Mouse (Mus musculus): ENCODE results near the gene Stap1. TPM values are rescaled to one million over a fixed set of nuclear protein-coding genes. Genes with fewer than 3 reads are reported as not detected.

Gene Stap1
- total RNA-seq (2014; rRNA removed) = 0.05 TPM in 1 of 2 replicates, not detected in the other
- polyA plus RNA-seq (2015; fragmentation: Nextera tagmentation; extraction: Ambion mirVana) = 0.15 and 0.53 TPM in 2 replicates

DNA sequence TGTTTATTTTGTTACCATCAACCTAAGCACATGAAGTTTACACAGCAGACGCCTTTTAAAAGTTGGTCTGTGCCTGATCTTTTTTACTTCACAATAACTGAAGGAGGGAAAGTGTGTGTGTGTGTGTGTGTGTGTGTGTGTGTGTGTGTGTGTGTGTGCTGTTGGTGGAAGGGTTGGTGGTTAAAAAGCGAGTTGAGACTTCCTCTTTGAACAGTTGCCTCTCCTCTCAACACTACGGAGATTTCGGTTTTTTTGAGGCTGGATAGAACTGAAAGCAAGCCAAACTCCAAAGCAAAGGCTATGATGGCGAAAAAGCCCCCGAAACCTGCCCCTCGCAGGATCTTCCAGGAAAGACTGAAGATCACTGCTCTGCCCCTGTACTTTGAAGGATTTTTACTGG lies at the start of gene Stap1:
TSS of gene Stap1 (plus strand) at position 209 of the 400 bp plus-strand sequence.
- no peaks in the 10 kb centered on the region for H3K36me3 ChIP-seq (ENCODE audit: insufficient read depth)
- H3K27me3 ChIP-seq (ENCODE audit: insufficient read depth, low read length) = no peaks in the 10 kb centered on the region
- no peak within 1 kb of the TSS for H3K4me3 ChIP-seq (ENCODE audit: low read depth, low read length)
- H3K4me1 ChIP-seq (ENCODE audit: insufficient read depth) = no peaks in the 10 kb centered on the region
- whole genome bisulfite sequencing = 80% methylated on average over 7 of the region's 7 CpGs
- no peak within 1 kb of the TSS for H3K27ac ChIP-seq (ENCODE audit: low read depth, low read length)
- ATAC-seq = no peak
- H3K9ac ChIP-seq = no peak within 1 kb of the TSS
- DNase-seq = no peak
- no peak for TF ChIP-seq CTCF (IDR thresholded peaks at IDR 0.05; ENCODE audit: low read depth)
- H3K9me3 ChIP-seq (ENCODE audit: low read length) = no peaks in the 10 kb centered on the region
- H3K4me2 ChIP-seq (ENCODE audit: low read depth) = no peak within 1 kb of the TSS

DNA sequence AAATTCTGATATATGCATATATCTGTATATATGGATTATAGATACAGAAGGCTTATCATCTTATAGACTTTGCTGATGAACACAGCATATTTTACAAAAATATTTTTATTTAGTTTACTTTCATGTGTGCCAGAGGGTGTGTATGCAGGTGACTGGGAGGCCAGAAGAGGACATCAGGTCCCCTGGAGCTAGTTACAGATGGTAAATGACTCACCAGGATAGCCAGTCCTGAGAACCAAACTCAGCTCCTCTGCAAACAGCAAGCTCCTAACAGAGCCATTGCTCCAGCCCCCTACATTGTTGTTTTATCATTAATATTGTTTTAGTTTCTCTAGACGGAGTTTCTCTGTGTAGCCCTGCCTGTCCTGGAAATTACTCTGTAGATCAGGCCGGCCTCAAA lies 41.7 kb upstream of the Stap1 start:
- Histone ChIP-seq H3K4me2 (ENCODE audit: low read depth) (no peak overlapping the region), H3K36me3 (ENCODE audit: insufficient read depth) (peaks cover 25% of the 10 kb centered on the region), H3K9me3 (ENCODE audit: low read length) (no peaks in the 10 kb centered on the region), H3K27me3 (ENCODE audit: insufficient read depth, low read length) (no peaks in the 10 kb centered on the region), H3K4me1 (ENCODE audit: insufficient read depth) (no peaks in the 10 kb centered on the region), H3K27ac (ENCODE audit: low read depth, low read length) (no peak overlapping the region), H3K4me3 (ENCODE audit: low read depth, low read length) (no peak overlapping the region), H3K9ac (no peak overlapping the region)
- WGBS = 90% methylated on average over 2 of the region's 2 CpGs
- no peak for DNase-seq
- no peak for TF ChIP-seq CTCF (IDR thresholded peaks at IDR 0.05; ENCODE audit: low read depth)
- ATAC-seq = no peak

DNA sequence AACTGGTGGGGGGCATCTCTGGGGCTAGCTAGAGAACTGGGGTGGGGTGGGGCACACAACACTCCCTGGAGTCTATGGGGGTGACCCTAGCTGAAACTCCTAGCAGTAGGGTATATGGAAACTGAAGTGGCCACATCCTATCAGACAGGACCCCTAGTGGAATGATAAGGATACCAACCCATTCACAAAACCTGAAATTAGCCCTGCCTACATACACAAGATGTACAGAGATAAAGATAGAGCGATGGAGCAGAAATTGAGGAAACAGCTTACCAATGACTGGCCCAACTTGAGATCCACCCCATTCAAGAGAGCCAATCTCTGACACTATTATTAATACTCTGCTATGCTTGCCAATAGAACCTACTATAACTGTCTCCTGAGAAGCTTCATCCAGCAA lies 8.0 kb upstream of the Stap1 start:
- no peak overlapping the region for H3K4me3 ChIP-seq (ENCODE audit: low read depth, low read length)
- DNase-seq (no peak), ATAC-seq (no peak)
- no peaks in the 10 kb centered on the region for H3K36me3 ChIP-seq (ENCODE audit: insufficient read depth)
- TF ChIP-seq CTCF (IDR thresholded peaks at IDR 0.05; ENCODE audit: low read depth) = no peak
- H3K4me2 ChIP-seq (ENCODE audit: low read depth) = peak overlapping the region; percentile 48; the same call in 1 of the 2 replicates
- peaks cover 10% of the 10 kb centered on the region; the same call in 1 of the 2 replicates for H3K4me1 ChIP-seq (ENCODE audit: insufficient read depth)
- no peaks in the 10 kb centered on the region for H3K27me3 ChIP-seq (ENCODE audit: insufficient read depth, low read length)
- no peaks in the 10 kb centered on the region for H3K9me3 ChIP-seq (ENCODE audit: low read length)
- H3K27ac ChIP-seq (ENCODE audit: low read depth, low read length) = no peak overlapping the region
- H3K9ac ChIP-seq = no peak overlapping the region
- WGBS = 100% methylated on average over 1 of the region's 1 CpGs

DNA sequence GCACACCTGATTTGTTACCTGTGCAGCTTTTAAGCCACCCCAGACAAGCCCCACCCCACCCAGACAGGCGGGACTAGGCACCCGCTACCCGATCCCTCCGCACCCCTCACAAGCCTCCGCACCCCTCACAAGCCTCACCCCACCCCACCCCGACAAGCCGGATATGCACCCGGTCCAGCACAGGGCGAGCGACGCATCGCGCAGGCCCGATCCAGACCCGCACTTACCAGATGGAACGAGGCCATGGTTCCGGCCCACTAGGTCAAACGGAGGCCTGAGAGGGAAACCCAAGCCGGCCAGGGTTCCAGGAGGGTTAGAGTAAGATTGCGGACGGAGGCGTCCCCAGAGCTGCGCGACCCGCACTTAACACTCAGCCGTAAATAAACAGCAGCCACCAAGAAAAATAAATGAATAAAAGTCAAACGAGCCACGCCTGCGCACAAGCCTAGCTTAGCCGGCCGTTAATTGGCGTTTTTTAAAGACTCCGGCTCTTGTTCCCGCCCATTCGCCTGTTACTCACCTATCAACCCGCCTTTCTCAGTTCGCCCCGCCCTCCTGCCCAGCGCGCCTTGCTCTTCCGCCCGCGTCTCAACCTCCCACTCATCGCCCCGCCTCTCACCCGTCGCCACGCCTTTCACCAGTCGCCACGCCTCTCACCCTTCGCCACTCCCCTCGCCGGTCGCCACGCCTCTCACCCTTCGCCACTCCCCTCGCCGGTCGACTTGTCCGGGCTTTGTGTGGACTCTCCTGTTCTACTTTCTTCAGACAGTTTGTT lies 6.3 kb upstream of the Stap1 start, which contains the start of gene Cenpc1:
TSS of gene Cenpc1 (minus strand) at position 483 of the 775 bp plus-strand sequence.
- Histone ChIP-seq H3K9ac (peak within 1 kb of the TSS; percentile 88), H3K4me2 (ENCODE audit: low read depth) (peak within 1 kb of the TSS; percentile 48), H3K4me3 (ENCODE audit: low read depth, low read length) (peak within 1 kb of the TSS; percentile 78), H3K9me3 (ENCODE audit: low read length) (no peaks in the 10 kb centered on the region), H3K4me1 (ENCODE audit: insufficient read depth) (peaks cover 10% of the 10 kb centered on the region; the same call in 1 of the 2 replicates), H3K27ac (ENCODE audit: low read depth, low read length) (peak within 1 kb of the TSS; percentile 89), H3K36me3 (ENCODE audit: insufficient read depth) (no peaks in the 10 kb centered on the region), H3K27me3 (ENCODE audit: insufficient read depth, low read length) (no peaks in the 10 kb centered on the region)
- WGBS = 1% methylated on average over 60 of the region's 60 CpGs
- TF ChIP-seq CTCF (IDR thresholded peaks at IDR 0.05; ENCODE audit: low read depth) = no peak
- DNase-seq = peak; percentile 93
- peak; percentile 93 for ATAC-seq

DNA sequence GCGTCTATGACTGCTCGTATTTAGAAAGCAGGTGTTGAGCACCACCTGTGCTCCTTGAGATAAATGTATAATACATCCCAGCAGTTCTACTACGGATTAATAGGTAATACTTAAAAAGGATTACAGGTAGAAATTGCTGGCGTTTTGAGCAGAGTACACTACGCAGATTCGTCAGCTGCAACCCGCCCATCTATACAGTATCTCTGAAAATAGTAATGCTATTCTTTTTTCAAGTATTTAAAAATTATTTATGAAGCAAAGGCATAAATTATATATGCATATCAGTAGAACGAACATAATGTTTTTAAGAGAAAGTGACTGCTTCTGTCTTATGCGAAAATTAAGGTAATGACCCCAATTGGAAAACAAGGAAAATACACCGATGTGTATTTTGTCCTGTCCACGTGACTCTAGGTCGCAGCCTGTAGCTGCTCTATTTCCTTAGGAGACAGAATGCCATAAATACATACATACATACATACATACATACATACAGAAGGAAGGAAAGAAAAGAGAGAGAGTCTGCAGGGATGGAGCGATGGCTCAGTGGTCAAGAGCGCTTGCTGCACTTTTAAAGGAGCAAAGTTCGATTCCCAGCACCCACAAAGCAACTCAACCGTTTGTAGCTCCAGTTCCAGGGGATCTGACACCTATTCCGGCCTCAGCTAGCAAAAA lies 5.5 kb upstream of the Stap1 start:
- no peaks in the 10 kb centered on the region for H3K9me3 ChIP-seq (ENCODE audit: low read length)
- H3K4me1 ChIP-seq (ENCODE audit: insufficient read depth) = peaks cover 10% of the 10 kb centered on the region; the same call in 1 of the 2 replicates
- H3K4me3 ChIP-seq (ENCODE audit: low read depth, low read length) = peak overlapping the region; percentile 78
- H3K36me3 ChIP-seq (ENCODE audit: insufficient read depth) = no peaks in the 10 kb centered on the region
- peak overlapping the region; percentile 88 for H3K9ac ChIP-seq
- WGBS = 1% methylated on average over 17 of the region's 17 CpGs
- peak overlapping the region; percentile 57 for H3K27ac ChIP-seq (ENCODE audit: low read depth, low read length)
- no peaks in the 10 kb centered on the region for H3K27me3 ChIP-seq (ENCODE audit: insufficient read depth, low read length)
- DNase-seq = no peak
- no peak for TF ChIP-seq CTCF (IDR thresholded peaks at IDR 0.05; ENCODE audit: low read depth)
- peak overlapping the region; percentile 48 for H3K4me2 ChIP-seq (ENCODE audit: low read depth)
- ATAC-seq = peak; percentile 59

DNA sequence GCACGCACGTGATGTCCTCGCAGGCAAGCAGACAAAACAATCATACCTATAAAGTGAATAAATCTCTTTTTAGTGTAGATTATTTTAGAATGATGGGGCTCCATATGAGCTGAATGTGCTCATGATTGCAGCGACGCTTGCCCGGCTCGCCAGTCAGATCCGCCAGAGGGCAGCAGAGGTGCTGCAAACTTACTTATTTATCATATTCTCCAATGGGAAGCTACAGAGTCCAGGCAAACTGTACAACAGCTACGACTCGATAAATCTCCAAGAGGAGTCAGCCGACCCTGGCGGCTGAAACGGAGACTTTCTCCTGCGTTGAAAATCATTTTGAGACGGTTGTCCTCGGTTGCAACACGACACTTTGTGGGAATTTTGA lies 5.0 kb upstream of the Stap1 start:
- TF ChIP-seq CTCF (IDR thresholded peaks at IDR 0.05; ENCODE audit: low read depth) = peak; percentile 85
- peak overlapping the region; percentile 48 for H3K4me2 ChIP-seq (ENCODE audit: low read depth)
- peak overlapping the region; percentile 2; the same call in 1 of the 2 replicates for H3K9ac ChIP-seq
- H3K27me3 ChIP-seq (ENCODE audit: insufficient read depth, low read length) = no peaks in the 10 kb centered on the region
- DNase-seq (peak; percentile 90), ATAC-seq (peak; percentile 61)
- H3K36me3 ChIP-seq (ENCODE audit: insufficient read depth) = no peaks in the 10 kb centered on the region
- H3K4me1 ChIP-seq (ENCODE audit: insufficient read depth) = peaks cover 10% of the 10 kb centered on the region; the same call in 1 of the 2 replicates
- no peaks in the 10 kb centered on the region for H3K9me3 ChIP-seq (ENCODE audit: low read length)
- 0 out of 2 replicates have a peak overlapping the region, but pooled peaks have one; percentile 6 for H3K27ac ChIP-seq (ENCODE audit: low read depth, low read length)
- peak overlapping the region; percentile 78 for H3K4me3 ChIP-seq (ENCODE audit: low read depth, low read length)
- under 1% methylated on average over 17 of the region's 17 CpGs for WGBS

Data from forebrain, postnatal 0 days (tissue).